Mouse (Mus musculus): ENCODE measurements at regions not wholly inside any gene's neighbourhood (a gene's known extent, or its start where the extent isn't known, plus 50 kb on each side); places are given as distances from the start of the nearest gene placed in this dataset.

DNA sequence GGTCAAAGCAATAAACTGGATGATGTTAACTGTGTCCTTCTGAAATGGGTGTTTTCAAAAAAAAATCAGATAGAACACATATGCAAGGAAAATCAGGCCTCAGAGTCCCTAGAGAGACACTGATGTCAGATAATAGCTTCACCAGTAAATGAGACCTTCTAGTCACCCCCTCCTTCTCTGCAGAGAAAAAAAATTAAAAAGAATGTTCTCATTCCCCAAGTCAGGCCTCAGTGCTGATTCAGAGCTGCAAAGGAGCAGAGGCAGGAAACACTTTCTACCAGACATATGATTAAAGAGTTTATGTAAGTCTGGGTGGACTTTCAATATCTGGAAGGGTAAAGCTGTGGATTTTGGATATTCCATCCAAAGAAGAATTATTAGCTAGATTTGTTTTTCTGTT, 67.1 kb upstream of the Gm21897 start:
- no peak for TF ChIP-seq CTCF (IDR thresholded peaks at IDR 0.05; ENCODE audit: extremely low read depth, insufficient read depth, low read length)
- no peak for TF ChIP-seq POLR2A (IDR thresholded peaks at IDR 0.05; ENCODE audit: extremely low read depth, insufficient read depth, low read length)
